Mouse (Mus musculus) cerebellum, postnatal 14 days (tissue): ENCODE measurements at regions not wholly inside any gene's neighbourhood (a gene's known extent, or its start where the extent isn't known, plus 50 kb on each side); places are given as distances from the start of the nearest gene placed in this dataset.

Source experiments
- DNase-seq, 2 experiments: peaks; one replicate each; pipeline ENCODE4 v3.0.0; 2021; ENCODE audit warnings: mixed read lengths in 2 of 2

GRCm38 (mm10) chr9:87326374-87327295 lies 71.3 kb upstream of the Cep162 start:
- no peak for DNase-seq

GRCm38 (mm10) chr9:87323690-87324089 lies 68.4 kb upstream of the Cep162 start:
- DNase-seq = no peak

- no peak for DNase-seq
These were observed 65.4 kb upstream of the Cep162 start for GRCm38 (mm10) chr9:87320758-87321157.

GRCm38 (mm10) chr9:87318767-87319166 lies 63.4 kb upstream of the Cep162 start:
- no peak for DNase-seq

GRCm38 (mm10) chr9:87310150-87310549 lies 54.8 kb upstream of the Cep162 start:
- DNase-seq = no peak
